Mouse (Mus musculus): ENCODE measurements around the gene Agpat3. TPM values are rescaled to one million over a fixed set of nuclear protein-coding genes. Genes with fewer than 3 reads are reported as not detected.

Agpat3 gene
- polyA plus RNA-seq, 1 experiment from 2014 or later, result 69.9 TPM

DNA sequence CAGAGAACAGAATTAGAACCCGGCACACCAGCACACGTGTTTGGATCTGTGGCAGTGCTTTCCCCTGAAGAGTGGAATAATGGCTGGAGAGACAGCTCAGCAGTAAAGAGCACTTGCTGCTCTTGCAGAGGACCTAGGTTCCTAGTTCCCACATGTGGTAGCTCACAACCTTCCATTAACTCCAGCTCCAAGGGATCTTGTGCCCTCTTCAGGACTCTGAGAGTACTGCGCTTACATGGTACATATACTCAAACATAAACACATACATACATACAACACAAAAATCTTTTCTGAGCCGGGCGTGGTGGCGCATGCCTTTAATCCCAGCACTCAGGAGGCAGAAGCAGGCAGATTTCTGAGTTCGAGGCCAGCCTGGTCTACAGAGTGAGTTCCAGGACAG is 26.2 kb upstream of the Agpat3 start:
- DNase-seq (ENCODE audit: low spot score) (no peak), ATAC-seq (ENCODE audit: low FRiP score, low TSS enrichment) (no peak)
- H3K4me3 ChIP-seq (ENCODE audit: low read depth, low read length), result no peak overlapping the region
- WGBS, result 99% methylated on average over 7 of the region's 7 CpGs
- no peak overlapping the region for H3K9ac ChIP-seq (ENCODE audit: low read length)
- H3K4me1 ChIP-seq (replicated peaks; ENCODE audit: control insufficient read depth, insufficient read depth), result no peaks in the 10 kb centered on the region
- H3K27me3 ChIP-seq (ENCODE audit: control insufficient read depth, insufficient read depth, low read length), result no peaks in the 10 kb centered on the region
- H3K9me3 ChIP-seq (ENCODE audit: control insufficient read depth, low read length), result no peaks in the 10 kb centered on the region
- no peak overlapping the region for H3K4me2 ChIP-seq (replicated peaks; ENCODE audit: low read depth)
- H3K27ac ChIP-seq (replicated peaks), result no peak overlapping the region
- TF ChIP-seq CTCF (IDR thresholded peaks at IDR 0.05; ENCODE audit: low read depth) (peak; percentile 34; the same call in 1 of the 2 replicates), EP300 (optimal IDR thresholded peaks at IDR 0.05) (no peak)
- H3K36me3 ChIP-seq (ENCODE audit: control insufficient read depth, insufficient read depth, low read length), result no peaks in the 10 kb centered on the region

DNA sequence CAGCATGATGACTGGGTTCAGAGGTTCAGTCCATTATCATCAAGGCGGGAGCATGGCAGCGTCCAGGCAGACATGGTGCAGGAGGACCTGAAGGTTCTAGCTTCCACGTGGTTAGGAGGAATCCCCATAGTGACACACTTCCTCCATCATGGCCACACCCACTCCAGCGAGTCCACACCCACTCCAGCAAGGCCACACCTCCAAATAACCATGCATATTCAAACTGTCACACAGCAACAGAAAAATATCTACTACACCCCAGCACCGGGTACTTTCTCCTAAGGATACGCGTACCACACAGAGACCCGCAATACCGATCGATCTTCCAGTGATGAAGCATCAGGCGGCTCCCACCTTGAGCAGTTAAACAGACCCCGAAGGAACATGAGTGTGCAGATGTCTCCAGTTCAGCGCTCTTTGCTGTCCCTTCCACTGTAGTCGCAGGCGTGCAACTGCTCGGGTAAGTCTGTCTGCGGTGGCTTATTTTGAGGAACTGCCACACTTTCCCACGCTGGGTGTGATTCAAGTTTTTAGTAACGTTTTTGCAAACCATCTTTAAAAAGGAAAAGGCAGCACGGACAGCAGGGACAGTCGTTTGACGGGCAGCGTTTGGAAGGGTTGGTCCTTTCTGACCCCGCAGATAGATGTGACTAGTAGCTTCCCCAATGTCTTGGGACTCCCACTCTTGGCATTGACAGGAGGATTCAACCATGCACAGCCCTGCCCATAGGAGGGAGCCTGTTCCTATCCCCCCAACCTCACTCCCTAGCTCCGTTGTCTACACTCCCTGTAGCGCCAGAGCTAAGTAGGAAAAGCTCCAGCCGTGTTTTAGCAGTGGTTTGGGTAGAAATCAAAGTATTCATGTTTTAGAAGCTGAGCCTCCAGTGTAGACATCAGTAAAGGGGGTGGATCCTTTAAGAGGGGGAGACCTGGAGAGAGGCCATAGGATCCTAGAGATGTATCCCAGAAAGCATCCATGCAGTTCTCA is 20.7 kb upstream of the Agpat3 start:
- TF ChIP-seq EP300 (optimal IDR thresholded peaks at IDR 0.05) (no peak), CTCF (IDR thresholded peaks at IDR 0.05; ENCODE audit: low read depth) (no peak)
- DNase-seq (ENCODE audit: low spot score) (no peak), ATAC-seq (ENCODE audit: low FRiP score, low TSS enrichment) (no peak)
- no peaks in the 10 kb centered on the region for H3K9me3 ChIP-seq (ENCODE audit: control insufficient read depth, low read length)
- no peak overlapping the region for H3K9ac ChIP-seq (ENCODE audit: low read length)
- H3K4me3 ChIP-seq (ENCODE audit: low read depth, low read length), result no peak overlapping the region
- H3K27ac ChIP-seq (replicated peaks), result no peak overlapping the region
- no peaks in the 10 kb centered on the region for H3K36me3 ChIP-seq (ENCODE audit: control insufficient read depth, insufficient read depth, low read length)
- 63% methylated on average over 27 of the region's 27 CpGs for WGBS
- H3K27me3 ChIP-seq (ENCODE audit: control insufficient read depth, insufficient read depth, low read length), result no peaks in the 10 kb centered on the region
- no peaks in the 10 kb centered on the region for H3K4me1 ChIP-seq (replicated peaks; ENCODE audit: control insufficient read depth, insufficient read depth)
- H3K4me2 ChIP-seq (replicated peaks; ENCODE audit: low read depth), result no peak overlapping the region

DNA sequence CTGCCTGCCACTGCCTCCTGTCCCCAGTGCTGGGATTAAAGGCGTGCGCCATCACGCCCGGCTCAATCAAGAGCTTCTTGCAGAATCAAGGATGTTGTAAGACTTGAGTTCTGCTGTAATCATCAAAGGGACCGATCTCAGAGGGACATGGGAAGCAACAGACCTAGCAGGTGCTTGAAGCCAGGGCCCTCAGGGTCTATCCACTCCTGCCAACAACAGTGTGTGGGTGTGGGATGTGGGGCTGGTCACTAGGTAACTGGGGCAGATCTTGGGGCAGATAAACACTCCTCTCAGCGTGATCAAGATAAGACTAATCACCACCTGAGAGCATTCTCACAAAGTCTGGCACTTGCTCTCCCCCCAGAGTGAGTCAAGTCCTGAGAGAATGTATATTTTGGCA is 19.5 kb upstream of the Agpat3 start:
- Histone ChIP-seq H3K9ac (ENCODE audit: low read length) (no peak overlapping the region), H3K27me3 (ENCODE audit: control insufficient read depth, insufficient read depth, low read length) (no peaks in the 10 kb centered on the region), H3K36me3 (ENCODE audit: control insufficient read depth, insufficient read depth, low read length) (no peaks in the 10 kb centered on the region), H3K4me3 (ENCODE audit: low read depth, low read length) (no peak overlapping the region), H3K4me1 (replicated peaks; ENCODE audit: control insufficient read depth, insufficient read depth) (no peaks in the 10 kb centered on the region), H3K9me3 (ENCODE audit: control insufficient read depth, low read length) (no peaks in the 10 kb centered on the region), H3K4me2 (replicated peaks; ENCODE audit: low read depth) (no peak overlapping the region), H3K27ac (replicated peaks) (no peak overlapping the region)
- ATAC-seq (ENCODE audit: low FRiP score, low TSS enrichment), result no peak
- DNase-seq (ENCODE audit: low spot score), result no peak
- 71% methylated on average over 6 of the region's 6 CpGs for WGBS
- no peak for TF ChIP-seq CTCF (IDR thresholded peaks at IDR 0.05; ENCODE audit: low read depth)
- TF ChIP-seq EP300 (optimal IDR thresholded peaks at IDR 0.05), result no peak

DNA sequence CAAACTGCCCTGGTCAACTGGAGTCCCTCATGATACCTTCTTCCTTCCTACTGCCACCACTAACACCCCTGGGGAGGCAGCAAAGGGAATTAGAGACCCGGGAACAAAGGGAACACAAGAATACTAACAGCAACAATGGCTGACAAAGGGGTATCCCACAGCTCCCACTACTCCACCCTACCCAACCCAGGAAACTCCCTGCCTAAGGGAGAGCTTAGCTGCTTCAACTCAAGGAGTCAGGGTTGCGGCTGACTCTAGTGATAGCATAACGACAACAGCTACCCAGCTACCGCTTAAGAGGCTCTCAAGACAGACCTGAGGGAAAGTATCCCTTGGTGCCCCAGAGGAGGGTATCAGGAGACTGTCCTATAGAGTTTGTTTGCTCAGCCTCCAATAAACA is 15.3 kb upstream of the Agpat3 start:
- Histone ChIP-seq H3K4me3 (ENCODE audit: low read depth, low read length) (no peak overlapping the region), H3K9me3 (ENCODE audit: control insufficient read depth, low read length) (no peaks in the 10 kb centered on the region), H3K27ac (replicated peaks) (no peak overlapping the region), H3K36me3 (ENCODE audit: control insufficient read depth, insufficient read depth, low read length) (no peaks in the 10 kb centered on the region), H3K9ac (ENCODE audit: low read length) (no peak overlapping the region), H3K27me3 (ENCODE audit: control insufficient read depth, insufficient read depth, low read length) (no peaks in the 10 kb centered on the region), H3K4me2 (replicated peaks; ENCODE audit: low read depth) (no peak overlapping the region), H3K4me1 (replicated peaks; ENCODE audit: control insufficient read depth, insufficient read depth) (no peaks in the 10 kb centered on the region)
- 57% methylated on average over 4 of the region's 4 CpGs for WGBS
- DNase-seq (ENCODE audit: low spot score) (no peak), ATAC-seq (ENCODE audit: low FRiP score, low TSS enrichment) (no peak)
- TF ChIP-seq EP300 (optimal IDR thresholded peaks at IDR 0.05) (no peak), CTCF (IDR thresholded peaks at IDR 0.05; ENCODE audit: low read depth) (no peak)

DNA sequence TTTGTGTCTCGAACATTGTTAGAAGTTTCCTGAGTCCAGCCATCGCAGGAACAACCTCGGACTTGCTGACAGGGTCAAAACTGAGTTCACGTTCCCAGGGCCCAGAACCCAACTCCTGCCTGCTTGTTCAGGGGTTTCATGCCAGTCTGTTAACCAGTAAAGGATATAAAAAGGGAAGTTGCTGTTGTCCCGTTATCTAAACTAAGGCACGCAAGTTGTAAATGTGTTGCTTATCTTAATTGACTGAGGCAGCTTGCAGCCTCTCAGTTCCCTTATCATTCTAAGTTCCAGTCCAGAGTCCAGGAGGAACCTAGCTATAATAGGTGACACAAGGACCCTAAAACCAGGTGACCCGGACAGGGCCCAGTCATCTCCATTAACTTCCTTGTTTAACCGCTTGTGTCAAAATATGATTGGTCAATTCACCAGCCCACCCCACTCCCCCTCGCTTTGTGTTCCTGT is 14.6 kb upstream of the Agpat3 start:
- no peak overlapping the region for H3K4me2 ChIP-seq (replicated peaks; ENCODE audit: low read depth)
- ATAC-seq (ENCODE audit: low FRiP score, low TSS enrichment) (peak; percentile 65; the same call in 1 of the 2 replicates), DNase-seq (ENCODE audit: low spot score) (peak; percentile 40)
- 42% methylated on average over 9 of the region's 9 CpGs for WGBS
- no peaks in the 10 kb centered on the region for H3K27me3 ChIP-seq (ENCODE audit: control insufficient read depth, insufficient read depth, low read length)
- H3K36me3 ChIP-seq (ENCODE audit: control insufficient read depth, insufficient read depth, low read length), result no peaks in the 10 kb centered on the region
- no peak overlapping the region for H3K27ac ChIP-seq (replicated peaks)
- no peaks in the 10 kb centered on the region for H3K4me1 ChIP-seq (replicated peaks; ENCODE audit: control insufficient read depth, insufficient read depth)
- H3K9ac ChIP-seq (ENCODE audit: low read length), result no peak overlapping the region
- no peak for TF ChIP-seq EP300 (optimal IDR thresholded peaks at IDR 0.05)
- TF ChIP-seq CTCF (IDR thresholded peaks at IDR 0.05; ENCODE audit: low read depth), result no peak
- H3K9me3 ChIP-seq (ENCODE audit: control insufficient read depth, low read length), result no peaks in the 10 kb centered on the region
- no peak overlapping the region for H3K4me3 ChIP-seq (ENCODE audit: low read depth, low read length)
